Mouse (Mus musculus) neutrophil, adult 65 days (primary cell): ENCODE results near the gene Dimt1. TPM values are rescaled to one million over a fixed set of nuclear protein-coding genes. Genes with fewer than 3 reads are reported as not detected.

Experiments
- total RNA-seq: library from RNA; stranded (reverse); gene quantifications from 2 replicates; pipeline ENCODE4 v1.2.4, GENCODE M21; 2023

The Dimt1 gene
- total RNA-seq: 7.1 and 9.6 TPM in 2 replicates

GRCm38 (mm10) chr13:106946594-106947540 lies at the start of gene Dimt1:
TSS of gene Dimt1 (plus strand) at chr13:106947127.

GRCm38 (mm10) chr13:106936256-106937137 lies 10.4 kb upstream of the Dimt1 start, which contains the start of gene Ipo11:
TSS of gene Ipo11 (minus strand) at chr13:106936958.

Other genes with a start within 250 kb of the Dimt1 start
- 8.7 and 11.0 TPM in 2 replicates for gene Ipo11, start 10.2 kb upstream of the Dimt1 start, total RNA-seq
- 67.7 and 84.2 TPM in 2 replicates for gene Kif2a, start 75.0 kb downstream of the Dimt1 start, total RNA-seq